Mouse (Mus musculus) heart, adult 2 months (tissue): ENCODE measurements at regions not wholly inside any gene's neighbourhood (a gene's known extent, or its start where the extent isn't known, plus 50 kb on each side); places are given as distances from the start of the nearest gene placed in this dataset.

Source experiments
- DNase-seq, 2 experiments: peaks; one replicate each; pipeline ENCODE4 v3.0.0; 2021
- H3K27ac ChIP-seq: fragments of 200-600 bp; 2 replicates; pipeline ENCODE4 v1.8.1; 2022
- H3K27me3 ChIP-seq: fragments of 200-500 bp; 2 replicates; pipeline ENCODE4 v1.6.1; 2012; ENCODE audit warnings: mild to moderate bottlenecking, low read length, inconsistent platforms, mixed read lengths; ENCODE audit not compliant: control insufficient read depth, insufficient read depth
- H3K36me3 ChIP-seq: fragments of 200-500 bp; 2 replicates; pipeline ENCODE4 v1.6.1; 2012; ENCODE audit warnings: low read length, inconsistent platforms; ENCODE audit not compliant: control insufficient read depth, insufficient read depth
- H3K4me1 ChIP-seq: fragments of 200-500 bp; 2 replicates; pipeline ENCODE4 v1.6.1; 2011; ENCODE audit warnings: low read length; ENCODE audit not compliant: control insufficient read depth, insufficient read depth
- H3K4me3 ChIP-seq: fragments of 200-600 bp; 2 replicates; pipeline ENCODE4 v1.8.1; 2022
- H3K79me2 ChIP-seq: fragments of 200-500 bp; replicated peaks from 2 replicates; pipeline ENCODE4 v1.6.1; 2012; ENCODE audit warnings: mild to moderate bottlenecking, inconsistent platforms, low read length, moderate library complexity, mixed read lengths; ENCODE audit not compliant: control insufficient read depth, insufficient read depth
- H3K9ac ChIP-seq: fragments of 200-500 bp; 2 replicates; pipeline ENCODE4 v1.6.1; 2012; ENCODE audit warnings: low read depth, mild to moderate bottlenecking, control low read depth, inconsistent platforms, low read length, mixed read lengths
- CTCF ChIP-seq: fragments of 200-600 bp; IDR thresholded peaks from 2 replicates; pipeline ENCODE4 v1.8.1; 2022; ENCODE audit warnings: antibody characterized with exemption, mild to moderate bottlenecking, moderate library complexity
- EP300 ChIP-seq: fragments of 200-500 bp; IDR thresholded peaks from 2 replicates; pipeline ENCODE4 v1.6.1; 2011; ENCODE audit warnings: low read depth, low read length, control low read depth; ENCODE audit not compliant: insufficient read depth
- POLR2A ChIP-seq: fragments of 200-500 bp; IDR thresholded peaks from 2 replicates; pipeline ENCODE4 v1.6.1; 2011; ENCODE audit warnings: mild to moderate bottlenecking, low read depth, low read length, control low read depth; ENCODE audit not compliant: insufficient read depth
- WGBS: fragments of 180-500 bp; shearing (Covaris S2); methylation state at CpG from one replicate; pipeline ENCODE4 v1.1.7; 2018; 5-methylcytosine and 5-hydroxymethylcytosine counted together
- intact Hi-C: fragments of 180-260 bp; cut with DNase I; formaldehyde crosslinking; loops from one replicate; pipeline ENCODE4 v1.15.1; 2025
- microRNA-seq, 2 experiments: library from miRNA; unstranded; fragments of <30 nt; microRNA quantifications; one replicate each; pipeline ENCODE4 v1.2.0; 2021

GRCm38 (mm10) chr1:64190097-64190496 is 68.0 kb upstream of the Klf7 start:
- Histone ChIP-seq H3K4me3 (no peak overlapping the region), H3K79me2 (no peaks in the 10 kb centered on the region), H3K27me3 (no peaks in the 10 kb centered on the region), H3K9ac (no peak overlapping the region), H3K4me1 (peaks cover 7% of the 10 kb centered on the region), H3K36me3 (0 out of 2 replicates have a peak, but pooled peaks cover 2% of the 10 kb centered on the region), H3K27ac (no peak overlapping the region)
- WGBS, result 58% methylated on average over 5 of the region's 5 CpGs
- intact Hi-C loops, result loop anchor here (5.0 kb wide), 2 partner anchors 48 to 68 kb away; partner anchors contain the start of gene Klf7
- DNase-seq, result no peak
- TF ChIP-seq CTCF (no peak), POLR2A (no peak), EP300 (no peak)

GRCm38 (mm10) chr1:64189471-64189870 is 67.4 kb upstream of the Klf7 start:
- no peak overlapping the region for H3K4me3 ChIP-seq
- no peaks in the 10 kb centered on the region for H3K27me3 ChIP-seq
- no peaks in the 10 kb centered on the region for H3K79me2 ChIP-seq
- intact Hi-C loops, result no loop called here
- no peak overlapping the region; the same call in 1 of the 2 replicates for H3K27ac ChIP-seq
- no peaks in the 10 kb centered on the region for H3K36me3 ChIP-seq
- TF ChIP-seq CTCF (no peak), POLR2A (no peak), EP300 (no peak)
- H3K4me1 ChIP-seq, result peaks cover 4% of the 10 kb centered on the region
- H3K9ac ChIP-seq, result no peak overlapping the region
- 35% methylated on average over 6 of the region's 6 CpGs for WGBS
- DNase-seq, result peak; percentile 37 to 59

DNA sequence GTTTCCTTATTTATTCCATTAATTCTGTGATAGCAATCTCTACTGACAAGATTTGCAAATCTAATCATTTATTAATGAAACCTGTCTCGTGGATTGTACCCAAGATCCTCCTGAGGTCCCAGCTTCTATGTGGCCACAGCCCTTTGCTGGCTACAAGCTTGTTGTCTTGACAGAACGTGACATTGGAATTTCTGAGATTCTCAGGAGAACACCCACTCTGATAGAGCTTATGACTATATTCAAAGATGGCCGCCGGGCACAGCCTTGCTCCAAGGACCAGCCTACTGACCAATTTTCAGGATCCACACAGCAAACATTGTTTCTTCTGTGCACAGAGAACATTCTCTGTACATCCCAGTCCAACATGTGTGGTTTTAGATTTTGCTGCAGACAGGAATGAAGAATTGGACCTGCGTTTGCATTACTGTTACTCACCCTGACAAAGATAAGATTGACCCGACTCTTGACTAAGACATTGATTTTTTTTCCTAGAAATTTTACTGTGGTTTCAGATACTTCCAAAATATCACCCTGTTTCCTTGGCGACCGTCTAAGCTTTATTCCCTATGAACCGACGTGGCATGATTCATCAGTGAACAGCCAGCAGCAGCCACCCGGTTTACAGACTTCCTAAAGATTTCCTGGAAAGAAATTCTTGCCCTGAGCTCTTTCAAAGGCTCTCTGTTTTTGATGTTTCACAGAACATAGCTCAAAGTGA is 65.9 kb upstream of the Klf7 start:
- 49% methylated on average over 11 of the region's 11 CpGs for WGBS
- Histone ChIP-seq H3K79me2 (no peaks in the 10 kb centered on the region), H3K36me3 (no peaks in the 10 kb centered on the region), H3K27ac (no peak overlapping the region), H3K27me3 (no peaks in the 10 kb centered on the region), H3K4me1 (peaks cover 2% of the 10 kb centered on the region; the same call in 1 of the 2 replicates), H3K4me3 (no peak overlapping the region), H3K9ac (no peak overlapping the region)
- DNase-seq, result no peak
- no peak for TF ChIP-seq POLR2A
- TF ChIP-seq EP300, result no peak
- TF ChIP-seq CTCF, result no peak
- intact Hi-C loops, result no loop called here

DNA sequence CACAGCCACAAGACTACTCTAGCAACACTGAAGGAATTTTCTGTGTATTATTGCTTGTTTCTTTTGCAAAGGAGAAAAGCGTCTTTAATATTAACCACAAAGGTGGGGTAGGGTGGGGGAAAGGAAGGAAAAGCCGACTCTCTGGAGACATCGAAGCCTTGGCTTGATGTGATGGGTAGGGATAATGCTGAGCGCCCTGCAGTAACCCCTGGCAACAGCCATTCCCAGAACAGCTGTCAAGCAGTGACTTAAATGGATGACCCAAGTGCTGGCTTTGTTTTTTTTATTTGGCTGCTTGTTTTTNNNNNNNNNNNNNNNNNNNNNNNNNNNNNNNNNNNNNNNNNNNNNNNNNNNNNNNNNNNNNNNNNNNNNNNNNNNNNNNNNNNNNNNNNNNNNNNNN is 51.6 kb upstream of the Klf7 start:
- WGBS, result 63% methylated on average over 4 of the region's 4 CpGs
- intact Hi-C loops, result no loop called here
- DNase-seq, result no peak

GRCm38 (mm10) chr1:64172122-64172521 is 50.0 kb upstream of the Klf7 start:
- 76% methylated on average over 2 of the region's 2 CpGs for WGBS
- H3K9ac ChIP-seq, result no peak overlapping the region
- no peak overlapping the region for H3K4me3 ChIP-seq
- H3K27me3 ChIP-seq, result no peaks in the 10 kb centered on the region
- H3K36me3 ChIP-seq, result no peaks in the 10 kb centered on the region
- intact Hi-C loops, result no loop called here
- H3K79me2 ChIP-seq, result no peaks in the 10 kb centered on the region
- H3K4me1 ChIP-seq, result no peaks in the 10 kb centered on the region
- H3K27ac ChIP-seq, result no peak overlapping the region
- DNase-seq, result no peak
- TF ChIP-seq EP300 (no peak), CTCF (no peak), POLR2A (no peak)

More for the DNA sequence above, 51.6 kb upstream of the Klf7 start:
- Histone ChIP-seq H3K4me1 (no peaks in the 10 kb centered on the region), H3K79me2 (no peaks in the 10 kb centered on the region), H3K36me3 (no peaks in the 10 kb centered on the region), H3K27me3 (no peaks in the 10 kb centered on the region), H3K9ac (no peak overlapping the region), H3K27ac (no peak overlapping the region), H3K4me3 (no peak overlapping the region)
- TF ChIP-seq EP300, result no peak
- no peak for TF ChIP-seq CTCF
- no peak for TF ChIP-seq POLR2A

Small RNA genes lying in the stretch of these regions (microRNA-seq; reads per million reads assigned to microRNA genes)
- 0 reads per million in 2 experiments for gene Gm25748
